Mouse (Mus musculus) adrenal gland, postnatal 25 days (tissue): Measurements from ENCODE around the gene Golgb1. TPM values are rescaled to one million over a fixed set of nuclear protein-coding genes. Genes with fewer than 3 reads are reported as not detected.

ENCODE experiments used
- DNase-seq: peaks from one replicate; pipeline ENCODE4 v3.0.0; 2021; ENCODE audit warnings: mixed read lengths
- total RNA-seq: library from RNA; stranded (reverse); gene quantifications from 2 replicates; pipeline ENCODE4 v1.2.3, GENCODE M21; 2021

Gene Golgb1
- total RNA-seq, 1 experiment from 2014 or later: 97.3 TPM

DNA sequence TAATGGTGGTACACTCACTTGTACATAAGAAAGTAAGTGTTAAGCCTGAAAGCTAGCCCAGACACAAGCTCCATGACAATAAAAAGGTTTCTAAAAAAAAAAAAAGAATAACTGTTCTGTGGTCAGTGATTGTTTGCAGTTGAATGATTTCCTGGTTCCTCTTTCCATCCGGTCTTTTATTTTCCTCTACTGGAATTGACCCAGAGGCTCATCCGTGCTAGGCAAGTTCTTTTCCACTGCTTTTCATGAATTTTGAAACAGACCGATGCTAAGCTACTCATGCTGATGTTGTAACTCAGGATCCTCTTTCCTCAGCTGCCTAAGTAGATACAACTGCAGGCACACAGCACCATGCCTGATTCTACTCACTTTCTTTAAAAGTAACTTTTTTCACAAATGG is 45.5 kb downstream of the Golgb1 start:
- no peak for DNase-seq

- no peak for DNase-seq
These were observed 46.2 kb downstream of the Golgb1 start for GRCm38 (mm10) chr16:36921067-36921613.

DNA sequence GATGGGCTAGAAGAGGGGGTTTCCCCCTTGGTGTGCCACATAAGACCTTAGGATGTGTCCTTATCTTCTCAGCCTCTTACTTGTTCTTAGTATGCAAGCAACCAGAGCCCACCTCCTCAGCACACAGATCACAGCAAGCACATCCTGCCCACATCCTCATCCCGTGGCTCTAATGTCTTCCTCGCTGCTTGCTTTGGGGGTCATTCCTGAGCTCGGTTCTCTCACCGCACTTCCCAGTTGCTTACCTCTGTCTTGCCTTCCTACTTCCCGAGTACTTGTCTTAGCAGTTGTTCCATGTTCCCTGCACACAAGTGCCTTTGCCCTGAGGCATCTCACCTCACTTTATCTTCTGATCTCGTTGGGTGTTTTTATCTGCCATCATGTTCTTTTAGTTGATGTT is 47.0 kb downstream of the Golgb1 start:
- no peak for DNase-seq

- DNase-seq: no peak
These were observed 49.4 kb downstream of the Golgb1 start for GRCm38 (mm10) chr16:36924312-36924711.

- no peak for DNase-seq
These were observed 50.4 kb downstream of the Golgb1 start for GRCm38 (mm10) chr16:36925351-36925750.

GRCm38 (mm10) chr16:36925797-36926196 is 50.9 kb downstream of the Golgb1 start:
- no peak for DNase-seq

DNA sequence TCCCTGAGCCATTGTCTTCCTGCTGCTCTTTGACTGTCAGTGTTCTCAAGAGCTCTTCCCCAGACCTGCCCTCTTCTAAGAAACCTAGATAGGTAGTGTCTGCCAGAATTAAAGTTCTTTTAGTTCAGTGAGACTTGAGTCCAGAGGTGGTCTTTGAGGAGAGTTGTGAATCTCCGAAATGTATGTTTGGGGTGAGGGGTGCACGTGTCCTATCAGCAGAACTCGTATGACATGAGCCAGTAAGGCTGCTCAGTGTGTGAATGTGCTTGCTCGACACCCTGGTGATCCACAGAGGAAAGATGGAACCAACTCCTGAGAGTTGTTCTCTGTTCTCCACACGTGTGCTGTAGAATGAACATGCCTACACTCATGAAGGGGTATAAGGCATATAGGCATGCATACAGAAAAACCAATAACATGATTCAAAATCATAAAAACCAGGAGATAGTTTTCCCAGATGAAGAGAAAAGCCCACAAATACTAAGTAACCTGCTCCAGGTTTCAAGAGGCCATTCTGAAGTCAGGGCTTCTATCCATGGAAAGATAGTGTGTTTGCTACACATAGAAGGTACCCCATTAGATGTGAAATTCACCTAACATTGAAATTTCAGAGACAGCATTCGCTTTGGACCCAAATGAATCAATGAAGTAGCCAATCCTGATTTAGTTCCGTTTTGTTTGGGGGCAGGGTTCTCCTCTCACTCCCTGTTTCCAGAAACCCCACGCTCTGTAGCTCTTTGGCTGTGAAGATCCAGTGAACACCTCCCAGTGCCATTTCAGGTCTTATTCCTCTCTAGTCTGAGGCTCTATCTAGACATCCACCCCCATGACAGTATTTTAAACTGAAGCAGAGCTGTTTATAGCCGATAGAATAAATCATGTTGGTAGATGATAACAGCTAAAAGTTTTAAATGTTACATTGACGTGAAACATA is 51.8 kb downstream of the Golgb1 start:
- DNase-seq: no peak

DNA sequence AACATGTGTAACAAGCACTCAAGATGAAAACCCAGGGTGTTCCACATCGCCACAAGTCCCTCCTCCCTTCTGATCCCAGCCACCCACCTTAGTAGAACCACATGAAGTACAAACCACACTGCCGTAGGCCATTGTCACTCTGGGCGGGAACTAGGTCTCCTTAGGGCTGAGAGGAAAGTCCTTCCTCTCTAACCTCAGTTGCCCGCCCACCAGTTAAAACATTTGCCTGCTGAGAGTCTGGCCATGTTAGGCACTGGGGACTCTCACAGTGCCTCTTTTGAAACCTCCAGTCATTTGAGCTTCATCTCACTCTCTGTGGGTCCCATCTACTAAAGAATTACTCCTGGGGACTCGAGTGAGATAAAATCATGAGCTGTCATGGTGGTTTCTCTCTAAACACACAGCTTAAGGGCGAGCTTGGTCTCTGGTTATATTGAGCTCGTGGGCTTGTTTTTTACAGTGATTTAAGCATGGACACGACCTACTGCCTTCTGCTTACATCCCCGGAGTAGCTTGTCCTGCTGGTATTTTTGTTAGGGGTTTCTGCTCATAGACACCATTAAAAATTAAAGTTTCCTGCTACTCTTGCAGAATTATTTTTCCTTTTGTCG is 52.7 kb downstream of the Golgb1 start:
- DNase-seq: no peak

GRCm38 (mm10) chr16:36928106-36928500 is 53.2 kb downstream of the Golgb1 start:
- DNase-seq: no peak

DNA sequence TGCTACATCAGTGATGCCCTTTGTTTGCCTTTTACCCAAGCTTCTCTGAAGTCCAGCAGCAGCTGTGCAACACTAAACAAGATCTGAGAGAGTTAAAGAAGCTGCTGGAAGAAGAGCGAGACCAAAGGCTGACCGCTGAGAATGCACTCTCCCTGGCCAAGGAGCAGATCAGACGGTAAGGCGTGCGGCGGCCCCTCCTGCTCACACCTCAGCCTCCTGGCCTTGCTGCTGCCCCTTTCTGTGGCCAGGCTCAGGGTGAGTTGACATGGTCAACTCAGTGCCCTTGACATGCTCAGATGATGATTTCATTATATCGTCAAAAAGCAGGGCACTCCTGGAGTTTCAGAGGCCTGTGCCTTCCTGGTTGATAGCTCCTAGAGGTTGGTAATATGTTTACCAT is 54.3 kb downstream of the Golgb1 start:
- DNase-seq: no peak

DNA sequence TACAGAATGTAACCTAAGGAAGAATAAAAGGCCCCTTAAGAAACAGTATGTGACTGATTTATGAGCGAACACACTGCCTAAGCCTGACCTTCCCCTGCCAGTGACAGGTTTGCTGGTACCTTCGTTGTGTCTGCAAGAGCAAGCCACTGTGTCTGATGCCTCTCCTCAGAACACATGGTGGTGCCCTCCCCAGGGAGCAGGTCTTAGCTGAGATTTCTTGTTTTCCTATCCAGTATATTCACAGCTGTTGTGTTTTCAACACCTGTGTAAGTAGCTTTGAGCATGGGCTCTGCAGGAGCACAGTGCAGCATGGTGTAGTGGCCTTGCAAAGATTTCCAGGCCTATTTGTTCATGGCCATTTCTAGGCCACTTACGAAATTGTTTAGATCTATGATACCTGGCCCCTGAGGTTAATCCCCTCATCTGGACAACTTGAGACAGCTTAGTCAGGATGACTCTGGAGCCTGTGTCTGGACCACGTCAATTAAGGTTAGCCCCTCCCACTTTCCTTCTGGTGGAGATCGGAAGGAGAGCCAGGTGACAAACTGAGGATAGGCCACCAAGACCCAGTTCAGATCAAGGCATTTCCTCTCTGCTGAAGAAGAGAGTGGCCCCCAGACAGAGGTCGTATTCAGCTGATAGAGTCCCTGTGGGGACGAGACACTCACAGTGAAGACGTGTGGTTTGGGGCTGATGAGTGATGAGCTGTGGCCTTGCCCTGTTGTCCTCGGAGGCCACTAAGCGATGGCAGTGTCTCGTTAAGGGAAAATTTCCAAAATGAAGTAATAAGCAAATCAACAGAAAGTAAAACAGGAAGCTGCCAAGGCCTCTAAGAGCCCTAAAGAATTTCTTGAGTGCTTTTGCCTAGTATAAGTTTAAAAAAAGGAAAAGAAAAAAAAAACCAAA is 55.5 kb downstream of the Golgb1 start:
- no peak for DNase-seq

DNA sequence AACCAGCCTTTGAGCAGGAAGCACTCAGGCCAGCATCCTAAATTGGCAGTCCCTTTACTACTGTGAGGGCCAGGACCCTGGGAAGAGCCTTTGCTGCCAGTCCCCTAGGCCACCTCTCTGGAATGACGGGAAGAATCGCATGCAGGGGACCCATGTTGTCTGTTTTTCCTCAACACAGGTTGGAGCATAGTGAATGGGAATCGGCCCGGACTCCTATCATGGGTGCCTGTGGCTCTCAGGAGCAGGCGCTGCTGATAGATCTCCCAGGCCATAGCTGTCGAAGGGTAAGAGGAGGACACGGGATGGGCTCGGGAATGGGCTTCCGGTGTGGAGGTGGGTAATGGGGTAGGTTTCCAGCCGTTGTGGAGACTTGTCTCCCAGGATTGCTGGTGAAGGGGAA is 56.4 kb downstream of the Golgb1 start:
- no peak for DNase-seq

DNA sequence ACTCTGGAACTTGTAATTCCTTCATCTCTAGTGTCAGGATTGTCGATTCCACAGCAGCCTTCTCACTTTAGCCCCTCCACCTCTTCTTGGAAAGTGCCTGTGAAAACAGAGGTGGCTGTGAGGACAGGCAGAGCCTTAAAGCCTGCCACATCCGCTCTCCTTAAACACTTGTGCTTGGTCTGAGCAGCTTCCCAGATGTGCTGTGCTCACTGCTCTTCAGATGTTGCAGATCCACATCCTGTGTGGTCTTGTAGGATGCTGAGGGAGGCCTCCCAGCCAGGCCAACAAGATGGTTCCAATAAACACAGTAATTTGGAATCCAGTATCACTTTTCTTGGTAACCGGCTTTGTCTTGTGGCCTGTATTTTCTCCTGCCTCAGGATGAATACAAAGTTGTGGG is 57.0 kb downstream of the Golgb1 start:
- DNase-seq: no peak

- DNase-seq: no peak
These were observed 57.6 kb downstream of the Golgb1 start for GRCm38 (mm10) chr16:36932546-36932945.

- no peak for DNase-seq
These were observed 59.3 kb downstream of the Golgb1 start for GRCm38 (mm10) chr16:36934131-36934840.

DNA sequence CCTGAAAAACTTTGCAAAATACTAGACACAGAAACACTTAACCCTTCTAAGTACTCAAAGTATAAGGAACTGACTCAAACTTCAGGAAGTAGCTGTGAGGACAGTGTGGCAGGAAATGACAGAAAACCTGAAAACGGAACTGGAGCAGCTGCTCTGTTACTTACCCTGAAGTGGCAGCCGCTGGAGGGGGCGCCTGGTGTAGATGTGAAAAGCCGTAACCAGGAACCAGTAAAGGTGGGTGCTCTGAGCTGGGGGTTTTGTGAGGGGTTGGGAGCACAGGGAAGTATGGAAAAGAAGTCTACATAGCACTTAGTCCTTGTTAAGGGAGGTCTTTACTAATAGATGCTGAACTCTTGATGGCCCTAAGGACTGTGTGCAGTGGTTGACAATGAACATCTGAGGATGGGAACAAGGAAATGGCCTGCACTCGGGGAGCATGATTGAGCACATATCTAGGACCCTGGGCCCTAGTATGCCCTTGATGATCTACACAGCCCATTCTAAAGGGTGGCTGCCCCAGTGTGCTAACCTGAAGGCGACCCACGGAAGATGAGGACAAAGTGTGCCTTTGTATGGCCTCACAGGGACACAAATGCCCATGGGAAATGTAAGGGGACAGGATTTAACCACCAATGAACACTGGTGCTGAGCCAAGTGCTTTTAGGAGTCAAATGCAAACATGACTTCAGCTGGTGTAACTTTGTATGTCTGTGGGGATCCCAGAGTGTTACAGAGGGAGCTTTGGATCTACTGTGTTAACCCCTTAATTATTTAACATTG is 60.1 kb downstream of the Golgb1 start, which contains the start of gene Hcls1:
Hcls1 (plus strand) TSS at position 143 of the 780 bp plus-strand sequence.
- DNase-seq: no peak

GRCm38 (mm10) chr16:36935814-36936213 is 60.9 kb downstream of the Golgb1 start:
- no peak for DNase-seq

DNA sequence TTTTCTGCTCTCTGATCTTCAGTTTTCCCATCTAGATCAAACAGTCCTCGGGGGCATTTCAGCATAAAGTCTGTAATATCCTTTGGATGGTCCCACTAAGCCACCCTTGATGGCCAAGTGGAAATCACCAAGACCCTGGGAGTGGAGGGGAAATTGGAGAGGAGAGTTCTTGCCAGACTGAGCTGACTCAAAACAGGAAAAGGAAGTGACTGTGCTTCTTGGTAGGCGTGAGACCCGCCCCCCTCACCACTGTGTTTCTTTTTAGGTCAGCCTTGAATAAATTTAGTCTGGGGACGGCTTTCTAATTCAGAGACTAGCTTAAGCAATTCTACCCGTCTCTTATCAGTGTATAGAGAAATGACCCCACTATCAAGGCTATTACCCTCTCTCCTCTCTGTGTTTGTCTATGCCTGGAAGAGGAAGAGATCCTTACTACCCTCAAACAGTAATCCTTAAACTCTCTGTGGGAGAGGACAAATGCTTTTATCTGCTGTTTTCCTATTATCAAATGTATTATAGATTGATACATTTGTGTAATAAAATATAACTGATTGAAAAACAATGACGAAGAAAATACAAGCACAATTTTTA is 66.3 kb downstream of the Golgb1 start:
- DNase-seq: no peak

DNA sequence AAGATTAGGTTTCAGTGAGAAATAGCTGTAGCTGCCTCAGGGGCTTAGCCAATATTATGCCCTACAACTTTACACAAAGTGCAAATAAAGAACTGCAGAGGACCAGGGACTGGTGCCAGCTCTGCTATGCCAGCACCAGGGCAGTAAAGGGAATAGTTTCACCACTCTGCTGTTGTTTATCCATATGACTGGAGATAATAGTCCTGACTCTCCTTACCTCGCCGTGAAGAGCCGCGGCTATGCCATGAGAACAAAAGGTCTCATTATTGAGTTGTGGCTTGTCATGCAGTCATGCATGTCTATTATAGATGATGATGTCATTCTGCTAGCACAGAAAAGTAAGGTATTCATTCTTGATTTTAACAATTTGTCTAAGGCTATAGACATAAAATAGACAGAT is 67.0 kb downstream of the Golgb1 start:
- DNase-seq: no peak

- no peak for DNase-seq
These were observed 68.7 kb downstream of the Golgb1 start for GRCm38 (mm10) chr16:36943591-36943990.
